Mouse (Mus musculus) MEL-GATA-1-ER (cell line): ENCODE measurements around the gene Oser1.
"Not testable (repeated sequence)": the region's sequence is repeated elsewhere in the genome, so short reads cannot be mapped to it uniquely, and the experiment has no call there.

ENCODE experiments used
- DNase-seq: peaks from one replicate; pipeline ENCODE4 v3.0.0-alpha.2; 2012; ENCODE audit warnings: low read depth; ENCODE audit errors: extremely low read depth

Oser1 gene

DNA sequence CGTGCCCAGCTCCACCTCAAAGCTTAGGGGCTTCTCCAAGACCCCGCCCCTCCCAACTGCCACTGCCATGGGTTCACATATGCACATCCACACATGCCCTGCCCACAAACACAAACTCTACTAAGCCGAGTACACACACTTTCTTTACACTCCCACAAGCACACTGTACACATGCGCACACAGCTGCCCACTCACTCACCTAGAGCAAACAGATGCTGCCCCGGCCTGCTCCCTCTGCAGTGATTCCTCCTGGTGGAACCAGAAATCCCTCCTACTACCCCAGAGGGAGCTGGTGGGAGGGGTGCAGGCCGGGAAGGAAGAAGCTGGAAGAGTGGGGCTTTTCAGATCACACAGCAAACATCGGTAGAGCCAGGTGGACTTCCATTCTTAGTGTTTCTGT lies 19.5 kb upstream of the Oser1 start:
- no peak for DNase-seq

DNA sequence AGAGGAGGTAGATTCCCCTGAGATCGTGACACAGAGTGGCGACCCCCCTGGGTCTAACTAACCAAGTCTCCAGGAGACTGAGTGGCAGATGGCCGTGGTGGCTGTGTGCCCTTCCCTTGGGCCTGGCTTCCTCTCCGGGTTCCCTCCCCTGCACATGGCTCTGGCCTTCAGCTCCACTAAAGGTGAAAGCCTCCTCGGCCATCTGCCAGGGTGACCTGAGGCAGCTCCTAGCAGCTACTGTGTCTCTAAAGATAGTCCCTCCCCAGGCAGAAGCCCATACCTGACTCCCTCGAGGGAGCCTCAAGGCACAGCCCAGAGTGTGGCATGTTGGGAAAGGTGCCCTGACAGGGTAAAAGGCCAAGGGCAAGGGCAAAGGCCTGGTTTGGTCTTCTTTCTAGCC lies 19.0 kb upstream of the Oser1 start:
- DNase-seq = no peak

DNA sequence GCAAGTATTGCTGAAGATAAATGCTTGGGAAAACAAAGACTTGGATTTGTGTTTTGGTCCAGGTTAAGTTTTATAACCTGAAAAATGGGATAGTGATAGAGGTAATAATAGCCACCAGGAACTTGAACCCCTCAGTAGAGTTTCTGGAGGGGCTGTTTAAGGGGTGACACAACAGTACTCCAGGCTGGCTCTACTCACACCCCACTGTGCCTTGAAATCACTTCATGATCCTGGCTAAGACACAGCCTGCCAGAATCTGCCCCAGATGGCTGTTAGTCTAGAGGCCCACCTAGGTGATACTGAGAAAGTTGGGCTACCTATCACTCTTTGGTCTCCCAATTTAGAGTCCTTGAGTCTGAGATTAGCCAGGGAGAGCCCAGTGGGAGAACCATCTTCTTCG lies 15.0 kb upstream of the Oser1 start:
- no peak for DNase-seq

DNA sequence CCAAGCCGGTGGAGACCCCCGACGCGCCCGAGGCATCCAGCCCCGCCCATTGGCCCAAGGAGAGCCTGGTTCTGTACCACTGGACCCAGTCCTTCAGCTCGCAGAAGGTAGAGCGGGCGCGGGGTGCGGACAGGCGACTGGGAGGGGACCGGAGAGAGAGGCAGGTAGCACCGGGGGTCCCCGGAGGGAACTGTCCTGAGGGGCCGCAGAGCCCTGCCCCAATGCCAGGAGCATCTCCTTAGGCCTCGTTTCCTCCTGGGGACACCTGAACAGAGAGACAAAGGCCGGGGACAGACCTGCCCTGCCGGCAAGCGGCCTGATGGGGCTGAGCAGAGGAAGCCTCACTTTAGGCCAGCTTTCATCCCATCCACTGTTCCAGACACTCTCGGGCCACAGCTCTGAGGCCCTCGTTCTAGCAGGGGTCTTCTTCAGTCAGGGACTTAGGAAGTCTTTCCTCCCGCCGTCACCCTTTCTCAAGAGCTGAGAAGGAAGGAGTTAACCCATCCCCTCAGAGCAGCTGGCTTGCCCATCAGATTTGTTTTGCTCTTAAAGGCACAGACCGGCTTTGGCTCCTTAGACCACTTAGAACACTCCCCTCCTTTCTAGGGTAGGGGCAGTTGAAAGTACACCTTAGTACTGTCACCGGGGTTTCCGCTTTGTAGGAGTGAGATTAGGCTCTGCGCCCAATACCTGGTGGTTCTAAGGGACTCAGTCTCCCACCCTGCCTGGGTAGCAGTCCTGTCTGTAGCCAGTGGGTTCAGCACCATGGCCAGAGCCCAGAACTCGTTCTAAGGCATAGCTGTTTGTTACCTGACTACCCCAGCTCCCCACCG lies 14.3 kb upstream of the Oser1 start:
- no peak for DNase-seq

DNA sequence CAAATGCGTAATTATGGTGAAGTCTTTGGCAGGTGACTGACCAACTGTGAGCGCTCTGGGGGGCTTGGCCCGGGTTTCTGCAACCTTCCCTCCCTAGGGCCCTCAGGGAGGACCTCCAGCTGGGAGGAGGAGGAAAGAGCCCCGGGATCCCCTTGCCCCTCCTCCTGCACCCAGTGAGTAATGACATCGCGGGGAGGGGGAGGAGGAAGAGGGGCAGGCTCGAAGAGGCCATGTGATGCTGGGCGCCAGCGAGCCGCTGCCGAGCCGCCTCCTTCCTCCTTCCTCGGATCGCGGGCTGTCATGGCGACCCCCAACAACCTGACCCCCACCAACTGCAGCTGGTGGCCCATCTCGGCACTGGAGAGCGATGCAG lies 13.7 kb upstream of the Oser1 start, which contains the start of gene Gdap1l1:
Gdap1l1 (plus strand) TSS at position 231 of the 373 bp plus-strand sequence.
- no peak for DNase-seq

DNA sequence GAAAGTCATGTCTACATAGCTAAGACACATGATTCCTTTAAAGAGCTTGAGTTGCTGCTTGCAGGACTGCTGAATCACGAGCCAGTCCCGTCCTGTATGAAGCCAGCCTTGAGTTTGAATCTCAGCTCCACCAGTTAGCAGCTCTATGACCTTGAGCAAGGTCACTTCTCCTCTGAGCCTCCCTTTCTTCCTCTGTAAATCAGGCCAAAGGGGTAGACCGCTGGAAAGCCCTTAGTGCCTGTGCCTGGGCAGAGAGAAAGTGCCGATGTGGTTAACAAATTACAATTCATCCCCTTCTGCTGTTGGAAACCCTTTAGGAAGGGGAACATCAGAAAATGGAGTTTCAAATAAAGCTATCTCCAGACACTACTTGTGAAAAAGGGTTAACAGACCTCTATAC lies 13.3 kb upstream of the Oser1 start:
- DNase-seq = no peak

DNA sequence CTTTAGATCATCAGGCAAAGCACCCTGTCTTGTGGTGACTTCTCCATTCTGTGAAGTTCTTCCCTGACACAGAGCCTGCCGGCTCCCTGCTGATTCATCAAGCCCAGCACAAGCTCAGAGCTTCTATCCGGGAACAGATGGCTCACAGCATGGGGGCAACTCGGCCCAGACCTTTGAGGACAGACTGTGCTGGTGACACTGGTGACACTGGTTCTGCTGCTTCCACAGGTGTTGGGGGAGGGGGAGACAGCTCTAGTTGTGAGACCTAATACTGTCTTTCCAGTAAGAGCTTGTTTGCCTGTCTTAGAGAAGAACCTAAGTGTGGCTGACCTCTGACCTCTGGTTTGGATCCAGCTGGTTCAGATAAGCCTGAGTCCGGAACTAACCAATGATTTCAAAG lies 9.5 kb upstream of the Oser1 start:
- DNase-seq = no peak

DNA sequence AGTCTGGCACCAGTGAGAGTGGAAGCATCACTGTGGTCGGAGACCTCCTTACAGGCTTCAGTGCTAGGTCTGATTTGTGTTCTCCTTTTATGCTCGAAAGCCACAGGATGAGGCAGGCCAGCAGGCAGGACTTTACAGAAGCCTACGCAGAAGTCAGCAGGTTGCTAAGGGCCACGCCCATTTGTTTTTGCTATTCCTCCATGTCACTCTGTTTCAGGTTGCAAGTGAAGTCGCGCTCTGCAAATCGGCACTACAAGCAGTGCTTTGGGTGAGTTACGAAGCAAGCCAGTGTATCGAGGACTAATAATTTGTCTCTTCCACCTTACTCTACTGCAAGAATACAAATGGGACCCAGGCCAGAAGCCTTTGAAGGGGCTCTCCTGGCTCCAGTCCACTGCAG lies 6.8 kb upstream of the Oser1 start:
- DNase-seq = no peak

DNA sequence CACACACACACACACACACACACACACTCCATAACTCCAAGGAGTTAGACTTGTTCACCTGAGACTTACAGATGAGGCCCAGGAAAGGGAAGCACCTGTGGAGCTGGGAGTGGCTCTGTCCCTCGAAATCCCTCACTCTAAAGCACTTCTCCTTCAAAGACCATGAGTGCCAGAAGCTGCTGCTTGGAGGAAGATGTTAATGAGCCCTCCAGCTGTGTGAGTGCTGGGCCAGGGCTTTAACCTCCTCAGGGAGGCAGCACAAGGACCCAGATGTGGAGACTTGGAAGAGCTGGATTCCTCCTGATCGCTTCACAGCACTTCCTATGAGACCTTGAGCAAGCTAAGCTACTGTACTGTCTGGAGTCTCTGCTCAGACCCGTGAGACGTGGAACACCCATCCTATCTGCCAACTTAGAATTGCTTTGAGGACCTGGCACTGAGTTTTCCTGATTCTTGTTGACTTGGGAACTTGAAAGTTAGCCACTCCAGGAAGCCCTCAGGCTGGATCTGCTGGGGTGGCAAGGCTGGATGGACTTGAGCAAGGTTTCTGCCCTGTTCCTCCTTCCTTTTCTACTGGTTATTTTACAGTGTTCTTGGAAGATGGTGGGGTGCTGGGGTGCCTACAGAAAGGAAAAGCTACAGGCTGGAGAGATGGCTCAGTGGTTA lies 4.0 kb upstream of the Oser1 start:
- no peak for DNase-seq

DNA sequence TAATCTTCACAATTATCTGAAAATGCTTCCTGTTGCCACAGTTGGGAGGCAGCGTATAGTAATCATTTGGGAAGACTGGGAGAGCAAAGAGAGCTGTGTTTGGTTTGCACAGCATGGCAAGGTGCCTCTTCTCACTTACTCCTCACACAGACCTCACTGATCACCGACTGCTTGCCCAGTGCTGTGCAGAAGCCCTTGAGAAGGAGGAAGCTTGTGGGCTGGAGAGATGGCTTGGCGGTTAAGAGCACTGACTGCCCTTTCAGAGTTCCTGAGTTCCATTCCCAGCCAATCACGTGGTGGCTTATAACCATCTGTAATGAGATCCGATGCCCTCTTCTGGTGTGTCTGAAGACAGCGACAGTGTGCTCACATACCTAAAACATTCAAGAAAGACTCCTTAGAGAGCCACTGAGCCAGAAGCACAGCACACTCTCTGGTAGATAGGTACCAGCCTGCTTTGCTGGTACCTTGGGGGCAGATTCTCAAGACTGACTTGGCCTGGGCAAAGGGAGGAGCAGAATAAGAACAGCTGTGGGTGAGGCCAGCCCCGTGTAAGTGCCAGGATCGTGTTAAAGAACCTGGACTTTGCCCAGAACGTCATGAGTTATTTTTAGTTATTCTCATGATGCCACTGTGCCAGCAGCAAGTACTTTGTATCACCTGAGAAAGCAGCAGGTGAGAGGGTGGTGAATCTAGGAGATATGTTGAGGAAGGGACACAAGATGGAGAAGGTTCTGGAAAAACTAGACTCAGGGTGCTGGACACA lies 1.4 kb downstream of the Oser1 start:
- DNase-seq = no peak

DNA sequence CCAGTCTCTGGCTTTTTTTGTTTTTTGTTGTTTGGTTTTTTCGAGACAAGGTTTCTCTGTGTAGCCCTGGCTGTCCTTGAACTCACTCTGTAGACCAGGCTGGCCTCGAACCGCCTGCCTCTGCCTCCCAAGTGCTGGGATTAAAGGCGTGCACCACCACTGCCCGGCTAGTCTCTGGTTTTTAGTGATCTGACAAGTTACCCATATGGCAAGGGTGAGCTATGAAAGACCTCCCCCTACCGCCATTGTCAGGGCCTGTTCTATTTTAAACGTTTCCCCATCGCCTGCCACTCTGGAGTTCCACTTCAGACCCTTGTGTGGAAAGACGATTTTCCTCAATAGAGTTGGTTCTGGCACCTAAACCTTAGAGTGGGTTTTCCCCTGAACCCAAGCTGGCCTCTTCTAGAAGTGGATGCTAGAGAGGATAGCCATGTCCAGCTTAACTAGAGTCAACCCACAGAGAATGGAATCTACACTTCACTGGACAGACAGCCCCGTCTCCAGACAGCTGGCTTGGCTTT lies 4.1 kb downstream of the Oser1 start:
- no peak for DNase-seq

DNA sequence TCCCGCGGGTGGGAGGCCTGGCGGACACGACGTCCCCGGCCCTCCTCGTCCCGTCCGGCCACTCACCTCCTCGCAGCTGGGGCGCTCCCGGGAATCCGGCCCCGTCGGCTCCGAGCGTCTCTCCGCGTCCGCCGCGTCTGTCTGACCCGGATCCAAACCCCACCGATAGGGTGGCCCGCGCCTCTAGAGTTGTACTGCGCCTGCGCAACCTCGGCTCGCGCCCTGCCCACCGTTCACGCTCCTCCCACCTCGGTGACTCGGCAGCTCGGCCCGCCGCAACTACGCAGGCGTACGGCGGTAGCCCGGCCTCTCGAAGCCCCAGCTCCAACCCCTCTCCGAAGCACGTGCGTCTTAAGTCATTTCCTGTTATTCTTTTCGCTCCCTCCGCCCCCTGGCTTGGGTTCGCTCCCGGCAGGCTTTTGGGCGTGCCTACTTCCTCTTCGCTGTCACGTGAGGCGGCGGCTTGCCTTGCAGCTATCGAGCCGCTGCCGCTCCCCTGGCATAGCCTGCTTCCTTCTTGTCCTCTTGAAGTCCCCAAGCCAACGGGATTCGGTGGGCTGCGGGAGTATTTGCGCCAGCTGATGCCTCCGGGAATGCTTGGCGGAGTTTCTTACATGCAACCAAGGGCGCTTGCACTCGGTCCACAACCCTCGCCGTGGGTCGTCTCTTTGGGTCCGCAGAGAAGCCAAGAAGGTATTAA lies 5.0 kb downstream of the Oser1 start:
- DNase-seq = peak; percentile 97

DNA sequence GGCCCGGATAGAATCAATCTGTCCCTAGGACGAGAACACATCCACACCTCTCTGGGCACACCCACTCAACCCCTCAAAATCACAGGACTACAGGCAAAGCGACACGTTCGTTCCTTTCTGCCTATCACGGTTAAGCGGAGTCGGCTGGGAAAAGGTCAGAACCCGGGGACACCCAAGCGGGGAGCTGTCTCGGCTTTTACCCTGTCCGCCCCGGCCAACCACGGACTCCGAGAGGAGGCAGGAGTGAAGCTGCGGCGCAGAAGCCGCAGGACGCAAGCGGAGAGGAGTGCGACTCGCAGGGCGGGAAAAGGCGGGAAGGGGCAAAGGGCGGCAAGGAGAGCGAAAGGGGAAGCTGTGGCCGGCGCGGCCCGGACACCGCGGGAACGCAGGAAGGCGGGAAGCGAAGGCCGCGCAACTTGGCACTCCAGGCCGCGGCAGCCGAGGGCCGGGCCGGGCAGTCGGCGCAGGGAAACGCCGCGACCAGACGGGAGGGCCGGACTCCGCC lies 5.6 kb downstream of the Oser1 start:
- peak; percentile 45 for DNase-seq

DNA sequence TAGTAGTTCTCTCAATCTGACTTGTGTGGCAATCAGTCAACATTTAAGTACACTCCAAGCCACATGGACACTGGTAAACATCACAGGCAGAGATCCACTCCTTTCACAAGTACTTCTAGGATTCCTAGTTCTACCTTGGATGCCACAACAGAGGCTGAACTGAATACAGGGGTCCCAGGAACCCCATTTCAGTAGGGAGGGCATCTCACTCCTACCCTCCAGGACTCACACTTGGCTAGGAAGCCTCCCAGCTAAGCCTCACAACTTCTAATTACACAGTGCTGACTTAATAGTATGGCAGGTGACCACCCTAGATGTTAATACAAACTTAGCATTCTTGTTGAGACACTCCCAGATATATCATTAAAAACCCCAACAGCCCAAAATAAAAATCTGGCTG lies 6.7 kb downstream of the Oser1 start:
- no peak for DNase-seq

DNA sequence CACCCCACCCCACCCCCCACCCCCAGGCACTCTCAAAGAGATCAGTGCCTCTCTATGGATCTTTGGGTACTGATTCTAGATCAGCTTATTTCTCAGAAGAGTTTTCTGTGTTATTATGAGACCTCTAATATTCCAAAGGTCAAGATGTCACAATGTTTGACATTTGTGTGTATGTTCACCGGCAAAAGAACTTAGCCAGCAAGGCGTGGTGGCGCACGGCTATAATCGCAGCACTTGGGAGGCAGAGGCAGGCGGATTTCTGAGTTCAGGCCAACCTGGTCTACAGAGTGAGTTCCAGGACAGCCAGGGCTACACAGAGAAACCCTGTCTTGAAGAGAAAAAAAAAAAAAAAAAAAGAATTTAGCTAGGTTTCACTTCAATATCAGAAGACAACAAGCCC lies 7.5 kb downstream of the Oser1 start:
- DNase-seq = no peak

DNA sequence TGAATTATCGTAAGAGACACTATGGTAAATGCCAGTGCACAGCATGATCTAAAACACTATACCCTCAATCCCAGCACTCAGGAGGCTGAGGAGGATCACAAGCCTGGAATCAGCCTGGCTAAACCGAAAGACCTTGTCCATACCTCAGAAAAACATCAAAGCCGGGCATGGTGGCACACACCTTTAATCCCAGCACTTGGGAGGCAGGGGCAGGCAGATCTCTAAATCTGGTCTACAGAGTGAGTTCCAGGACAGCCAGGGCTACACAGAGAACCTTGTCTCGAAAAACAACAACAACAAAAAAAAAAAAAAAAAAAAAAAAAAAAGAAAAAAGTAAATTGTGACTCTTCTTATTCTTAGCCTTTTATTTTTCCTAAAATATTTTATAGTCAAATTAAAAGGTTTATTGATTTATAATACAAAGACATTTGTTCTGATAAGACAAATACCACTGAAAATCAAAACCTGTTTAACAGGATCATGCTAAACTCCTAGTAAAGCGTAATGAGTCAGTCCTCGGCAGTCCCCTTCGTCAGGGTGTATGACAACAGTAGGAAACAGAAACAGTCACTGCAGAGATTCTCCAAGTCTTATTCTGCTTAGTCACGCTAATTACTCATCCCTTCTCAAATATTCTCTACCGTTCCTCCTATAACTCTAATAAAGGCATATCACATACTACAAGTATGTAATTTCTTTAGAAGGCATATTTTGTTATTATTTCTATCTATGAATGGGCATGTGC lies 11.5 kb downstream of the Oser1 start:
- no peak for DNase-seq

DNA sequence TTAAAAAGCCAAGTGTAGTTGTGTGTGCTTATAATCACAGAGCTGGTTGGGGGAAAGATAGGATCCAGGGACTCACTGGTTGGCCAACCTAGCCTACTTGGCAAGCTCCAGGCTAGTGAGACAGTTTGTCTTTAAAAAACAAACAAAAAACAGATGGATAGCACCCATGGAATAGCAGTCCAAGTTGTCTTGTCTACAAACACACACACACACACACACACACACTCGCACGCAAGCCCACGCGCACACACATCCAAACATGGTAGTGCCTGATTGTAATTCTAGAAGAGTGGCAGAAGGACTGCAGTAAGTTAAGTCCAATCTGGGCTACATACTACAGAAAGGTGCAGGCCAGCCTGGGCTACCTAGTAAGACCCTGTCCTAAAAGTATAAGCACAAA lies 12.1 kb downstream of the Oser1 start:
- no peak for DNase-seq

DNA sequence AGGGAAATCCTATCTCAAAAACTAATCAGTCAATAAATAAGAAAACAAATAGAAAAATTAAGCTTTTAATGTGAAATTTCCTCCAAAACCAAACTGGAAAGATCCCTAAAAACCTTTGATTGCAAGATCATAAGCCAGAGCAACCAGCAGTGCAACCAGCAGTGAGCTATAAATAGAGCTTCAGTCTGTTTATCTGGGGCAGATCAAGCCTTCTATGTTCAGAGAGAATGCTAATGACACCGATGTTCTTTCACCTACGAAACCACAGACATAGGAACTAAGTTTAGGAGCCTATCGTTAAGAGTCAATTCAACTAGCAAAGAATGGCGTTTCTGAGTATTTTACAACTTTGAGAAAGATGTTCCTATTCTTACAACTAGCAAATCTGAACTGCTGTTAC lies 12.7 kb downstream of the Oser1 start:
- no peak for DNase-seq

DNA sequence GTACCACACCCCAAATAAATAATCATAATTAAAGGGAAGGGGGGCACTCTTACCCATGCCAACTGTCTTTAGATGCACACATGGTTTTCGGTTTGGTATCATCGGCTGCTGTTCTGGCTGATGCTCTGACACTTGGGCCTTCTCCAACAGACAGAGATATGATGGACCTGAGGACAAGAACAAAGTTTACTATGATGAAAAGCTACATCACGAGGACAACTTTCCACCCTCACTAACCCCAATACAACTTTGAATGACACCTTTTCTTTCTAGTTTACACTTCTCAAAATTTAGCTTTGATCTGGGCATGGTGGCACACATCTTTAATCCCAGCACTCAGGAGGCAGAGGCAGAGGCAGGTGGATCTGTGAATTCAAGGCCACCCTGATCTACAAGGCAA lies 13.2 kb downstream of the Oser1 start:
- not testable (repeated sequence) for DNase-seq

DNA sequence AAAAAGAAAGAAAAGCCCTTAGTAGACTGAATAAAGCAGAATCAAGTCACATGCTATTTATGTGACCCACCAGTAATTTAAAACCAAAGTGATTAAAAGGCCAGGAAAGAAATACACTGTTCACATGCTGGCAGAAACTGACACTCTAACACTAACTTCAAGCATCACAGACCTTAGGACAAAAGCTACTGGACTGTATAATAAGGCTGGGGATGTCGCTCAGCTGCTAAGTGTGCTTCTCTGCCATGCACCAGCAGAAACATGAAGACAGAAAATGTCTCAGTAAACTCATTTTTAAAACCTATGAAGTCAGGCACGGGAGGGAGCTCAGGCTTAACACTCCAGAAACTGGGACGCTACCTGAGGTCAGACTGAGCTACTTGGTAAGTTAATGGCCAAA lies 14.3 kb downstream of the Oser1 start:
- no peak for DNase-seq
